Mouse (Mus musculus): ENCODE measurements around the gene Kif26b.

The Kif26b gene

DNA sequence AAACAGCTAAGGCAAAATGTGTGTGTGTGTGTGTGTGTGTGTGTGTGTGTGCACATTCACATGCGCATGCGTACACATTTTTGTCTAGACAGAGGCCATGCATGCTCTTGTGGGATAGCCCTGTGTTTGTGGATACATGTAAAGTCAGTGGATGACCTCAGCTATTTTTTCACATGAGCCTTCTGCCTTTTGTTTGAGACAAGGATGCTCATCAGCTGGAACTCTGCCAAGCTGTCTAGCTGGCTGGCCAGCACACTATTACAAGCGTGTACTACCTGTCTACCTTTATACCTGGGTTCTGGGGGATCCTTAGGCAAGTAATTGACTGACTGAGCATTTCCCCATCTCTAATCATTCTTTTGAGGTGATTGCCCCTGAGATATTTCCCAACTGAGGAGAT lies 201.3 kb downstream of the Kif26b start:
- no peak for DNase-seq

DNA sequence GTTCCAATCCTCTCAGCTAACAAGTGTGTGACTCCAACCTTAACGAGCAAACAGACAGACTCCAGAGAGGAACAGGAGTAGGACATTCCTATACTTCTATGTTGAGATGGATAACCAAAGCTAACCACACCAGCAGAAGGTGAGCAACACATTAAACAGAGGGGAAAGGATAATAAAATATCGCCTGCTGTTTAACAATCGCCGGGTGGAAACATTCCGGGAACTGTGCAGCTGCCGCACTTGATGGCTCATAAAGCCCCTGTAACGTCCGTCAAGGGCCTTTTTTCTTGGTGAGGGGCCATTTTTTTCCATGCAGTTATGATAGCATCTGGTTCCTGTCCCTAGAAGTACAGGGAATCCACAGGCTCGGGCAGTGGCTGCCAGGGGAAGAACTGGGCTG lies 204.1 kb downstream of the Kif26b start:
- DNase-seq = no peak

DNA sequence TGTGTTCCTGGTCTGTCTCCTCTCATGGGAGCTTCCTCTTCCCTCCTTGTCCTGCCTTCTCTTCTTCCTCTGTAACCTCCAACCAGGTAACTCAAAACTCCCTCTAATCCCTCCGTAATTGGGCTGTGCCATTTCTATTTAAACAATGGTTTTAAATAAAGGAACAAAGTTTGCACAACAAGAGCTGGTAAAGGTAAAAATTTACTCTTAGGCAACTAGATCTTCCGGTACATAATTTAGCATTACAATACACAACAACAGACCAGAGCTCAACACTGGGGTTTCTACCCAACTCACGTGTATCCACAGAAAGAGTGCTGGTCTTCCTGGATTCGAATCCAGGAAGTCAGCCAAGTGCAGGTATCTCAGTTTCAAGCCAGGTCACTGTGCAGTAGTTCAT lies 205.7 kb downstream of the Kif26b start:
- DNase-seq = no peak

DNA sequence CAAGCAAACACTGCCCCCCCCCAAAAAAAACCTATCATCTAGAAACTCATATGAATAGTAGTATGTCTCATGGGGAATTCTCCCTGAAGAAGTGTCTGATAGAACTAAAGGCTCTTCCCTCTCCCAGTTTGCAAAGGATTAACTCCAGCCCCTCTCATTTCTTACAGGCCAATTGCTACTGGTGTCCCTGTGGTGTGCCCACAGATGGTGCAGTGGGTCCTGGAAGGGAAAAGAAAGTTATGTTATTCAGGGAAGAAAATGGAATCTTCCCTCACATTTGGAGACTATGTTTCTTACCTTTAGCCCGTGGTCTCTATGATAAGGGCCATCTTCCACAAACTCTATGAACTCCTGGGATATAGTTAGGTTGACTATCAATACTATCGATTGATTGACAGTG lies 208.0 kb downstream of the Kif26b start:
- DNase-seq = no peak

DNA sequence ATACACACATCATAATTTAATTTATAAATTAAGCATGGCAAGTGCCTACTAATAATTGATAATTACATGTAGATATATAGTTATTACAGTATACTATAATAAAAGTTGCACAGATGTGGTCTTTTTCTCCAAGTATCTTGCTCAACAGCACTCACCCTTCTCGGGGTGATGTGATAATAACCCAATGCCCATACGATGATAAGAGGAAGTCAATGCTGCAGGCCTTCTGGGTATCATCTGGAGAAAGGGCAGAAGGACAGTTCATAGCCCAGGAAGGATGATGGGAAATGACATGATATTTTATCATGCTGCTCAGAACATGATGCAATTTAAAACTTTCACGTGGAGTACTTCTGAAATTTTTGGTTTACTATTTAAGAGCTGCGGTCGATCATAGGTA lies 214.9 kb downstream of the Kif26b start:
- no peak for DNase-seq

GRCm38 (mm10) chr1:178744526-178744925 lies 215.6 kb downstream of the Kif26b start:
- no peak for DNase-seq

DNA sequence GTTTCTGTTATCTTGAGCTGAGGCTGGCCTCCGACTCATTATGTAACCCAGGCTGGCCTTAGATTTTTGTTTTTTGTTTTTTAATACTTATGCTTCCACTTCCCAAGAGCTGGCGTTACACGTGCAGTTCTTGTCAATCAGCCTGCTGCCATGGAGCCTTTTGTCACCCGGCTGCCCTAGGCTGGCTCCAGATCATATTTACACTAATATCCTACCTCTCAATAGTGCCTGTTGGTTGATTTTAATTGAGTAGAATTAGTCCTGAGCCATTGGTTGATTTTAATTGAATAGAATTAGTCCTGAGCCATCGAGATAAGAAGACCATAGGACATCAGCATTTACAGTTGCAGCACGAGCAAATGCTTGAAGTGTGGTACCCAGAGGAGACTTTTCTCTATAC lies 216.0 kb downstream of the Kif26b start:
- no peak for DNase-seq

DNA sequence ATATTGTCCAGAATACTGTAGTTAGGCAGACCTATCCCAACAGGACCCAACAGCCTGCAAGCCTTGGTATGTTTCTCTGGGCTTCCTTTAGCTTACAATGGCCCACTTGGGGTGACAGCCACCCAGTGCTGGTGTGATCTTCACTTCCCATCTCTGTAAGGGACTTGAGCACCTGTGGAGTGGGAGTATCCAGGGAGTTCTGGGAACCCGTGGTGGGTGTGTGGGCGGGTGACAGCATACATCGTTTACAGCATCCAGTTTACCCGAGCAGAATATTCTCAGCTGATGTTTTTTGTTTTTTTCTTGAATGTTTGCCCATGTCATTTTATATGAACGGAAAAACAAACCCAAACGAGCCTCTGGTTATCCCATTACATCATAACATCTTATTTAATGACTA lies 216.5 kb downstream of the Kif26b start:
- no peak for DNase-seq

GRCm38 (mm10) chr1:178747279-178748221 lies 218.6 kb downstream of the Kif26b start:
- no peak for DNase-seq

GRCm38 (mm10) chr1:178748222-178748600 lies 219.3 kb downstream of the Kif26b start:
- no peak for DNase-seq

GRCm38 (mm10) chr1:178748617-178749016 lies 219.7 kb downstream of the Kif26b start:
- DNase-seq = no peak

GRCm38 (mm10) chr1:178749786-178750185 lies 220.9 kb downstream of the Kif26b start:
- peak; percentile 92 for DNase-seq

DNA sequence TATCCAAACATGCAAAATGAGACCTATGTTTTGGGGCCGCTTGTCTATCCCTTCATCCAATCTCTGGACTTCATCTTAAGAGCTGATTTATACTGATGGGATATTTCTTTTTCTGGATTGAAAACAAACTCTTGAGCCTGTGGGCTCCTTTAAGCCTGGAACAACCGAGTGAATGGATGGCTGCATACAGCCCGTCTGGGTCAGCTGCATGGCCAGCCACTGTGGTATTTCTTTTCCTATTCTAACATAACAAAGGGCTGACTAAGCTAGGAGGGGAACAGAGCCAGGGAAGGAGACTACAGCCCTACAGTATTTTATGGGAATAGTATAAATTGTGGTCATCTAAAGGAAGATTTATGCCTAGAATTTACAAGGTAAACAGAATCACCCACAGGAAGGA lies 229.5 kb downstream of the Kif26b start:
- DNase-seq = peak; percentile 35

- DNase-seq = peak; percentile 62
These were observed 233.3 kb downstream of the Kif26b start for GRCm38 (mm10) chr1:178762125-178762741.

- DNase-seq = no peak
These were observed 236.0 kb downstream of the Kif26b start for GRCm38 (mm10) chr1:178764914-178765313.

DNA sequence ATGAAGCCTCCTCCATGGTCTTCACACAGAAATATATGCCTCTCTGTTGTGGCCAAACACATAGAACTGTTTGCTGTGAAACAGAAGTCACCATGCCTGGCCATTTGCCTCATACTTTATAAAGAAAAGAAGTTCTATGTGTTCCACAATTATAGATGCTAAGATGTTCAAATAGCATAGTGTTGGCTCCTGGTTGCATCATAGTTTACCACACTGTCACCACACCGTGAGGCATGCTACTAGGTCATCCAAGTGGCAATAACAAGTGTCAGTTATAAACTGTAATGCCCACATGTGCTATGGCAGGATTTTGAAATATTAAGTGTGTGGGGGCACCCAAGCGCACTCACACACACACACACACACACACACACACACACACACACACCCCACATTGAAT lies 236.7 kb downstream of the Kif26b start:
- no peak for DNase-seq

- peak; percentile 72 for DNase-seq
These were observed 240.1 kb downstream of the Kif26b start for GRCm38 (mm10) chr1:178768976-178769375.

GRCm38 (mm10) chr1:178769988-178770387 lies 241.1 kb downstream of the Kif26b start:
- DNase-seq = peak; percentile 54

- DNase-seq = peak; percentile 27
These were observed 241.9 kb downstream of the Kif26b start for GRCm38 (mm10) chr1:178770626-178771362.

DNA sequence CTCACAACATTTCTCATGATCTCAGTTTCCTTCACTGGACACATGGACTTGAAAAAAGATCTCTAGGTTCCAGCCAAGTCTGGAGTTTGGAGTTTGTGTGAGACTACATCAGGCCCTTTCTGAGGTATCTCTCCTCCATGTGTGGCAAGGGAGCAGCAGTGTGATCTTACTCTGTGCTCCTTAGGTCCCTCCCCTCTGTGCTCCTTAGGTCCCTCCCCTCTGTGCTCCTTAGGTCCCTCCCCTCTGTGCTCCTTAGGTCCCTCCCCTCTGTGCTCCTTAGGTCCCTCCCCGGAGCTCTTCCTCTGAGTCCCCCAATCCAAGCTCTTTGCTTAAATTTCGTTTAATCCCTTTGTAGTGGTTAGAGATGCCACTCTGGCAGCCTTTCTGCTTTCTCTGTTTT lies 250.8 kb downstream of the Kif26b start:
- no peak for DNase-seq

GRCm38 (mm10) chr1:178784043-178784442 lies 255.1 kb downstream of the Kif26b start:
- DNase-seq = peak; percentile 55

DNA sequence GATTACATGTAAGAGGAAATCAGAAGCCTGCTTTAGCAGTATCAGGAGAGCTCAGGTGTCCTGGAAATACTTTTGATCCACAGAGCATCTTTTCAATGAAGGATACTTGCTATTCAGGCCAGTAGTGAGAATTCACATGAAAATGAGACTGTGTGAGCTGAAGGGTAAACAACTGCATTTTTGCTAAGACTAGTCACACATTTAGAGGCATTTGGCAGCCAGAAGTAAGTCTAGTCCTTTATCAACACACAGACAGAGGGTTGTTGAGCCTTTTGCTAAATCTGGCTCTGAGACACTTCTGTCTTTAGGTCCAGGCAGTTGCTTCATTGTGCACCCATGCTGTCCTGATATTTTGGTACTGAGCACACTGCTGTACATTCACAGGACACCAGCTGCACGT lies 262.3 kb downstream of the Kif26b start:
- DNase-seq = peak; percentile 11

DNA sequence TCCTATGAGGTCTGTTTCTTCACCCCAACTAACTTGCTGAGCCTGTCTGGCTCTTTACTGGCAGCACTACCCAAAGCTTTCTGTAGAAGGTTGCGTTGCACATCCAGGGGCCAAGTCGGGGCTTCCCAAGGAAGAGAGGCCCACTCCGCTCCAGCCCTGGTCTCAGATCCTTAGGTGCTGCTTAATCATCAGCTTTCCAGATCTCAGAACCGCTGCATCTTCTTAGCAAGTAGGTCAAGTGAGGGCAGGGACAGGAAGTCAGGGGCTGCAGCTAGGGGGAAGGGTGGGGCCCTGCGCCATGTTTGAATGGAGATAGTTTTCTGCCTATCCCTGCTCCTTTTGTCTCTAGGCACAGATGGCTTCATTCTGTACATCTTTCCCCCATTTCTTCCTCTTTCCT lies 263.8 kb downstream of the Kif26b start:
- peak; percentile 31 for DNase-seq

GRCm38 (mm10) chr1:178794866-178795265 lies 265.9 kb downstream of the Kif26b start:
- peak; percentile 53 for DNase-seq
